Mouse (Mus musculus) small intestine, adult 2 months (tissue): Measurements from ENCODE around the gene Pkp4.

ENCODE experiments used
- CTCF ChIP-seq: fragments of 200-500 bp; IDR thresholded peaks from 2 replicates; pipeline ENCODE4 v1.5.1; 2012; ENCODE audit warnings: low read depth, mild to moderate bottlenecking, control low read depth, inconsistent platforms, low read length, moderate library complexity, mixed read lengths; ENCODE audit not compliant: insufficient replicate concordance, insufficient read length; ENCODE audit errors: extremely low read depth
- POLR2A ChIP-seq: fragments of 200-500 bp; IDR thresholded peaks from 2 replicates; pipeline ENCODE4 v1.6.1; 2012; ENCODE audit warnings: low read depth, mild to moderate bottlenecking, control low read depth, inconsistent platforms, low read length, moderate library complexity

- TF ChIP-seq CTCF: no peak
- TF ChIP-seq POLR2A: no peak
Observed at GRCm38 (mm10) chr2:59393177-59393576, 232.5 kb downstream of the Pkp4 start.
